Mouse (Mus musculus): ENCODE measurements at regions not wholly inside any gene's neighbourhood (a gene's known extent, or its start where the extent isn't known, plus 50 kb on each side); places are given as distances from the start of the nearest gene placed in this dataset.

DNA sequence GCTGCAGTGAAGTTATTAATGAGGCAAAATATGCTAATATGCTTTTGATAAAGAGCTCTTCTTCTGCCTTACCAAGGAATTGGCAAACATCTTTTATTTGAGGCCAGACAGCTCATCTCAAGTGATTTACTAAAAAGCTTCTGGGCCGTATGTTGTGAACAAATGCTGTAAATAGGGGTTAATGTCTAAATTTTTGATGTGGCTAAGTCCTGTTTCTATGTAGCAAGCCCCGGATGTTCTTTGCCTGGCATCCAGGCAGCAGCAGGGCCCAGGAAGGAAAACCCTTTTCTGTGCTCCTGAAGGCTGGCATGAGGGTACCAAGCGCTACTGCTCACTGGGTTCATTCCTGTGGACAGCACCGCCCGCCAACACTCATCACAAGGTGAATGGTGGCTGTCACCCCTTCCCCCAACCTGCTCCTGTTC lies 50.9 kb upstream of the Pcdh8 start:
- H3K9ac ChIP-seq = no peak overlapping the region
- WGBS = 32% methylated on average over 5 of the region's 5 CpGs
- H3K4me2 ChIP-seq = peak overlapping the region; percentile 32

DNA sequence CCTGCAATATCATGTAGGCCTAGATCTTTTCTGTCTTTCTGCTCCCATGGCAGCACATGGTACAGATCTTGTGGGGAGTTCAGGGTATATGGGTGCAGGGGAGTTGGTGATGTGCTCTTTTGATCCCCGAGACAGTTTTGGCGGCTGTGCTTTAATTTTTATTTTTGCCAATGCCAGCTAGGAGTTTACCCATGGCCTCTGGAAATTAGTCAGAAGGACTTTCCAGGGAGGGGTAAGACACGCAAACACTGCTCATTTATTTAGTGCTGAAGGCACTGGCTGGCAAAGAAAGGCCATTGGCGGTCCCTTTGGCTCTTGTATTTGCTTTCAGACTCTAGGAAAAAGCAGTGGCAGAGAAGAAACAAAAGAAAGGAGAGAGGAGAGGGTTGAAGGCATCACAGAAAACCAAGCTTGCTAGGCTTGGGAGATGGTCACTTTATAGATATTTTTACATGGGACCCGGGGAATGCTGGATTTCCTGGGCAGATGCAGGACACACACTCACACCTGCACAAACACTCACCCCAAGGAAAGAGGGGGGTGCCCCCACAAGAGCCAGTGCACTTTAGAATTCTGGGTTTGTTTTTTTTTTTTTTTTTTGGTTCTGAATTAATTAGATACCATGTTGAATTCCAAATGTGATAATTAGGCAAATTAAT lies 50.4 kb upstream of the Pcdh8 start:
- Histone ChIP-seq H3K9me3 (replicated peaks) (no peaks in the 10 kb centered on the region; the same call in 1 of the 2 replicates), H3K4me3 (no peak overlapping the region), H3K36me3 (ENCODE audit: poor library complexity, severe bottlenecking) (no peaks in the 10 kb centered on the region), H3K4me2 (no peak overlapping the region), H3K27me3 (no peaks in the 10 kb centered on the region; the same call in 1 of the 2 replicates), H3K4me1 (peaks cover 29% of the 10 kb centered on the region), H3K9ac (no peak overlapping the region), H3K27ac (peak overlapping the region; percentile 76)
- peak; percentile 69 for ATAC-seq
- WGBS = 25% methylated on average over 5 of the region's 5 CpGs

More for the DNA sequence above, 50.9 kb upstream of the Pcdh8 start:
- Histone ChIP-seq H3K4me3 (no peak overlapping the region), H3K36me3 (ENCODE audit: poor library complexity, severe bottlenecking) (no peaks in the 10 kb centered on the region), H3K27ac (peak overlapping the region; percentile 68), H3K9me3 (replicated peaks) (no peaks in the 10 kb centered on the region; the same call in 1 of the 2 replicates), H3K27me3 (no peaks in the 10 kb centered on the region; the same call in 1 of the 2 replicates), H3K4me1 (peaks cover 29% of the 10 kb centered on the region)
- ATAC-seq = peak; percentile 84

All from forebrain, embryonic 13.5 days (tissue).